8 mouse cellular contexts compared by ENCODE assay signal in the genomic region with DNA sequence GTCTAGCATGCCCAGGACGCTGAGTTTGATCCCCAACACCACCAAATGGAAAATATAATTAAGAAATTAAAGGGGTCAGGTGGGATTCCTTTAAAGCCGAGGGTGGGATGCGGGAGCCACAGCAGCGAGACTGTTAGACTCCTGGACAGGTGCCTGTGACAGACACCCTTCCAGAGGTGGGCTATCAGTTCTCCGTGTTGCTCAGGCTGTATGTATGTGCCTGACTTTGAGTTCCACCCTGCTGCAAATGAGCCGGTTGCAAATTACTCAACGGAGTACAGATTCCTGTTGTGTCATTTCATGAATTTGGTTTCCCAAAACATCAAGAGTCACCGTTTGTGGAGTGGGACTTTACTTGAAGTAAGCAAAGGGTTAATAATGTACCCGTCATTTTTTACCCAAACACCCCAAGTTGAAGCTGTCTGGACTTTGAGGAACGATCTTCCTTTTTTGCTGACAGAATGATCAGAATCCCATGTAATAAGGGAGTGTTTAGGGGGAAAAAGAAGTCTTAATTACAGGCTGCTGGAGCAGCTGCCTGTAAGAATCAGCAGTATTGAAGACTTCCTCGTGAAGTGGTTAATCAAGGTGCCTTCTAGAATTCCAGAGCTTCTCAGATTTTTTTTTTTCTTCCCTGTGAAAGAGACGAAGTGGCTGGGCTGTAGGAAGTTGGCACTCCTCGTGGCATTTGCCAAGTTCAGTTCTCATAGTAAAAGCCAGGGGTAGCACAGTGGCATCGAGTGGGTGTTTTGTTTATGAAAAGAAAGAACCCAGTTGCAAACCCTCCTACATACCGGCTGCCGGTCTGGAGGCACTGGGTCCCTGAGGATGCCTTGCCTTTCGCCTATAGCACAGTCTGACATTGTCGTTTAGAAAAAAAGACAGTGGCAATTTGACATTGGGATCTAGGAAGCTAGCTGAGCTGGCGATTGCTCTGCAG. TPM values are rescaled to one million over a fixed set of nuclear protein-coding genes. Genes with fewer than 3 reads are reported as not detected.
DNase-seq lines count a peak whose midpoint lies in the region; TF ChIP-seq lines count a peak whose summit lies in the region.

No protein-coding gene starts in this region.

- no peaks in the 10 kb centered on the region for H3K9me3 ChIP-seq in limb, embryonic 10.5 days (replicated peaks)

- no peaks in the 10 kb centered on the region for H3K27me3 ChIP-seq in testis, adult 2 months (ENCODE audit: control insufficient read depth, insufficient read depth, low read length)
- H3K27me3 ChIP-seq in limb, embryonic 10.5 days (ENCODE audit: low read depth, poor library complexity, severe bottlenecking), result no peaks in the 10 kb centered on the region

- no peaks in the 10 kb centered on the region for H3K36me3 ChIP-seq in testis, adult 2 months (ENCODE audit: control insufficient read depth, insufficient read depth, low read length)
- H3K36me3 ChIP-seq in limb, embryonic 10.5 days, result peaks cover 9% of the 10 kb centered on the region; the same call in 1 of the 2 replicates

- no peak for TF ChIP-seq CTCF in testis, adult 2 months (IDR thresholded peaks at IDR 0.05; ENCODE audit: control insufficient read depth, insufficient read depth, insufficient replicate concordance, low read depth, low read length)

- H3K4me1 ChIP-seq in testis, adult 2 months (ENCODE audit: control insufficient read depth, insufficient read depth, low read length), result peaks cover 25% of the 10 kb centered on the region
- H3K4me1 ChIP-seq in limb, embryonic 10.5 days, result peaks cover 66% of the 10 kb centered on the region

- DNase-seq in frontal cortex, adult 2 months (ENCODE audit: extremely low spot score in 1 of 2, low spot score in 1 of 2), result peak; percentile 27 to 62
- DNase-seq in frontal cortex, postnatal 25 days (ENCODE audit: low spot score in 2 of 2), result no peak
- no peak for DNase-seq in testis, postnatal 10 days (ENCODE audit: low spot score)
- DNase-seq in limb, embryonic 10.5 days (ENCODE audit: low spot score), result no peak
- peak; percentile 38 for DNase-seq in naive thymus-derived CD4-positive, alpha-beta T cell, adult 2 months (ENCODE audit: low read depth)
- no peak for DNase-seq in adrenal gland, adult 8-10 months
- no peak for DNase-seq in ovary, postnatal 14 days (ENCODE audit: low spot score)

- peak overlapping the region; percentile 18 for H3K27ac ChIP-seq in testis, adult 2 months (ENCODE audit: control insufficient read depth, insufficient read depth, low read depth, low read length)
- H3K27ac ChIP-seq in limb, embryonic 10.5 days, result peak overlapping the region; percentile 95; the same call in 1 of the 2 replicates

- H3K4me3 ChIP-seq in testis, adult 2 months (ENCODE audit: control insufficient read depth, low read depth, low read length), result peak overlapping the region; percentile 94
- peak overlapping the region; percentile 76 for H3K4me3 ChIP-seq in limb, embryonic 10.5 days

- 64% methylated on average over 19 of the region's 19 CpGs for WGBS in limb, embryonic 10.5 days

- no peak for TF ChIP-seq POLR2A in testis, adult 2 months (IDR thresholded peaks at IDR 0.05; ENCODE audit: control insufficient read depth, low read depth, low read length)

RNA-seq across cellular contexts. Expression of a gene that starts 1.4 kb away (rescaled TPM):
- 28.5 and 29.1 TPM in 2 replicates for polyA plus RNA-seq in frontal cortex, adult 2 months (2012; rRNA removed)
- polyA plus RNA-seq in testis, adult 2 months (2012; rRNA removed), result 22.5 and 24.0 TPM in 2 replicates
- 47.5 and 59.2 TPM in 2 replicates for polyA plus RNA-seq in limb, embryonic 10.5 days (2016; fragmentation: Nextera tagmentation; extraction: Ambion mirVana)
- 100 to 1,000 TPM; 134 to 193 (median 146) TPM for total RNA-seq in adrenal gland, adult 8-10 months (2022)

Comparison
In these comparisons a context has a peak if more than half of its experiments do, and no peak if none do; other contexts are left out.
1. DNase-seq: peak in frontal cortex, adult 2 months (2 of 2) and naive thymus-derived CD4-positive, alpha-beta T cell, adult 2 months (single experiment); none in frontal cortex, postnatal 25 days (0 of 2), testis, postnatal 10 days (single experiment), limb, embryonic 10.5 days (single experiment), adrenal gland, adult 8-10 months (single experiment) and ovary, postnatal 14 days (single experiment).